Mouse (Mus musculus): ENCODE data around the gene Smarcb1.

- no peak for TF ChIP-seq CTCF (conservative IDR thresholded peaks at IDR 0.05 in 1 of 2, IDR thresholded peaks at IDR 0.05 in 1 of 2; ENCODE audit: low read depth in 2 of 2, low read length in 2 of 2)
- no peak for TF ChIP-seq POLR2AphosphoS2 (IDR thresholded peaks at IDR 0.05; ENCODE audit: low read depth, low read length)
- no peak for TF ChIP-seq UBTF (IDR thresholded peaks at IDR 0.05; ENCODE audit: low read depth, low read length)
- TF ChIP-seq HCFC1 (IDR thresholded peaks at IDR 0.05; ENCODE audit: low read depth, low read length) = no peak
- TF ChIP-seq JUND (conservative IDR thresholded peaks at IDR 0.05; ENCODE audit: low read depth, low read length) = no peak
- no peak for TF ChIP-seq CHD1 (IDR thresholded peaks at IDR 0.05; ENCODE audit: low read depth, low read length)
Observed at GRCm38 (mm10) chr10:75913013-75913589, 8.3 kb downstream of the Smarcb1 start.
